Mouse (Mus musculus): Measurements from ENCODE around the gene Mef2c. TPM values are rescaled to one million over a fixed set of nuclear protein-coding genes. Genes with fewer than 3 reads are reported as not detected.

The Mef2c gene
- polyA plus RNA-seq, 1 experiment from 2014 or later: 114 TPM

- H3K4me3 ChIP-seq (ENCODE audit: control insufficient read depth in 1 of 2, insufficient read depth in 1 of 2, low read depth in 1 of 2, low read length in 2 of 2): peak overlapping the region; percentile 56 to 98
- peak overlapping the region; percentile 96 to 97 for H3K27ac ChIP-seq (replicated peaks in 1 of 2; ENCODE audit: control insufficient read depth in 1 of 2, insufficient read depth in 1 of 2, low read depth in 2 of 2, low read length in 2 of 2)
These were observed 21.3 kb downstream of the Mef2c start for GRCm38 (mm10) chr13:83524902-83525715.

DNA sequence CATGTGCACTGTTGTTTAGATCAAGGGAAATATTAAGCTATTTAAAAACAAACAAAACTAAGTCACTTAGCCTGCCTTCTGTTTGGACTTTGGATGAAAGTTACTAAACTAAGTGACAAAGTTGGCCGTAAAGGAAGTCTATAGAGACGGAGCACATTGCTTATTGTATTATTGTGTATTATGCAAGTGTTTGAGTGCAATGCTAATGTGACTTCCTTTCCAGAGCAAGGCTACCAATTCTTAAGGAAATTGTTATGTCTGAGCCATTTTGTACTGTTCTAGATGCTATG lies 21.8 kb downstream of the Mef2c start:
- no peaks in the 10 kb centered on the region for H3K36me3 ChIP-seq (ENCODE audit: control insufficient read depth, insufficient read depth, low read length)
- no peaks in the 10 kb centered on the region for H3K27me3 ChIP-seq (ENCODE audit: control insufficient read depth, insufficient read depth, low read length)
- WGBS: 5% methylated on average over 2 of the region's 2 CpGs

More at GRCm38 (mm10) chr13:83524902-83525715, 21.3 kb downstream of the Mef2c start:
- H3K4me1 ChIP-seq (ENCODE audit: control insufficient read depth in 2 of 2, insufficient read depth in 2 of 2, low read length in 2 of 2): peaks cover 2 to 5% of the 10 kb centered on the region in 2 experiments; a peak in 2 of 4 replicates
- peak overlapping the region; percentile 87 for H3K9ac ChIP-seq (ENCODE audit: low read length)
- H3K4me2 ChIP-seq (ENCODE audit: low read length): peak overlapping the region; percentile 64
- H3K9me3 ChIP-seq (ENCODE audit: control insufficient read depth, low read length): no peaks in the 10 kb centered on the region
- H3K36me3 ChIP-seq (ENCODE audit: control insufficient read depth, insufficient read depth, low read length): no peaks in the 10 kb centered on the region
- no peak for ATAC-seq (ENCODE audit: insufficient number of reproducible peaks, insufficient read depth, low FRiP score, low read depth)
- H3K27me3 ChIP-seq (ENCODE audit: control insufficient read depth, insufficient read depth, low read length): no peaks in the 10 kb centered on the region
- WGBS: 2% methylated on average over 7 of the region's 7 CpGs

DNA sequence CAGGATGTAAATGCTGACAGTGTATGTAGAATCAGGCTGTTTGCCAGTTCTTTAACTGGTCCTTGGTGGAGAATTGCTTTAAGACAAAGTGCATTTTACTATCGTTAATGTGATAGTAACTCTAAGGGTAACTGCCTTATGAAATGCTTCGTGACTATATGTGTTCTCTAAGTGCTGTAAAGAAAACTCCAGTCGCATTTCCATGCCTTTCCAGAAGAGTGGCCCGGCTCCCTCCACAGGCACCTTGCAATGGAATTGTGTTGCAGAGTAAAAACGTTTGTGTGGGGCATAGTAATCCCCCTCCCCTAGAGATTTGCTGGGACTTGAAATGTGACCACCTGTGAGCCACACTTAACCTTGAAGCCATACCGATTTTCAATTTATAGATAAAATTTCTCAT lies 22.2 kb downstream of the Mef2c start:
- 7% methylated on average over 6 of the region's 6 CpGs for WGBS

More for the DNA sequence above, 21.8 kb downstream of the Mef2c start:
- Histone ChIP-seq H3K4me2 (ENCODE audit: low read length) (peak overlapping the region; percentile 64), H3K9ac (ENCODE audit: low read length) (peak overlapping the region; percentile 87), H3K4me3 (ENCODE audit: control insufficient read depth in 1 of 2, insufficient read depth in 1 of 2, low read depth in 1 of 2, low read length in 2 of 2) (peak overlapping the region; percentile 56 to 98), H3K27ac (replicated peaks in 1 of 2; ENCODE audit: control insufficient read depth in 1 of 2, insufficient read depth in 1 of 2, low read depth in 2 of 2, low read length in 2 of 2) (peak overlapping the region; percentile 96 to 97), H3K4me1 (ENCODE audit: control insufficient read depth in 2 of 2, insufficient read depth in 2 of 2, low read length in 2 of 2) (peaks cover 2 to 7% of the 10 kb centered on the region in 2 experiments; a peak in 2 of 4 replicates), H3K9me3 (ENCODE audit: control insufficient read depth, low read length) (no peaks in the 10 kb centered on the region)
- ATAC-seq (ENCODE audit: insufficient number of reproducible peaks, insufficient read depth, low FRiP score, low read depth): no peak

DNA sequence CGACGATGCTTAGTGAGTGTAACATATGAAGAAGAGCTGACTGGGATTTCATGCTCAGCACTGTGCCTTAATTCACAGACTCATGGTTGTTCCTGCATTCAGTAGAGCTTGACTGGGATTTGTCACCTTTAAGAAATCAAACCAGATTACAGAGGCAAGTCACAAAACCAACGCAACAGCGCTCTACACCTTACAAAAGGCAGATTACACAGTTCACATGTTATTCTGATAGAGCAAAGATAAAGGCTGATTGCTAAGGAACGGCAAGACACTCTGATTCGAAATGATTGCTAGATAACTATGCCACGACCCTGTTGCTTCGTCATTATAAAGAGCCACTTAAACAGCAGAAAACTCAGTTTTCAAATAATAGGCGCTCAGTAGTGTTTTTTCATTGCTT lies 24.1 kb downstream of the Mef2c start:
- Histone ChIP-seq H3K27ac (replicated peaks in 1 of 2; ENCODE audit: control insufficient read depth in 1 of 2, insufficient read depth in 1 of 2, low read depth in 2 of 2, low read length in 2 of 2) (no peak overlapping the region), H3K9me3 (ENCODE audit: control insufficient read depth, low read length) (no peaks in the 10 kb centered on the region), H3K27me3 (ENCODE audit: control insufficient read depth, insufficient read depth, low read length) (no peaks in the 10 kb centered on the region), H3K36me3 (ENCODE audit: control insufficient read depth, insufficient read depth, low read length) (no peaks in the 10 kb centered on the region), H3K4me2 (ENCODE audit: low read length) (peak overlapping the region; percentile 54), H3K4me3 (ENCODE audit: control insufficient read depth in 1 of 2, insufficient read depth in 1 of 2, low read depth in 1 of 2, low read length in 2 of 2) (peak overlapping the region in 1 of 2 experiments; percentile 19; a peak in 2 of 4 replicates), H3K9ac (ENCODE audit: low read length) (peak overlapping the region; percentile 22; the same call in 1 of the 2 replicates), H3K4me1 (ENCODE audit: control insufficient read depth in 2 of 2, insufficient read depth in 2 of 2, low read length in 2 of 2) (peaks cover 2 to 11% of the 10 kb centered on the region in 2 experiments; a peak in 2 of 4 replicates)
- no peak for ATAC-seq (ENCODE audit: insufficient number of reproducible peaks, insufficient read depth, low FRiP score, low read depth)
- 33% methylated on average over 9 of the region's 9 CpGs for WGBS

More for the DNA sequence above, 22.2 kb downstream of the Mef2c start:
- peak overlapping the region; percentile 64 for H3K4me2 ChIP-seq (ENCODE audit: low read length)
- peaks cover 2 to 7% of the 10 kb centered on the region in 2 experiments; a peak in 2 of 4 replicates for H3K4me1 ChIP-seq (ENCODE audit: control insufficient read depth in 2 of 2, insufficient read depth in 2 of 2, low read length in 2 of 2)
- H3K27me3 ChIP-seq (ENCODE audit: control insufficient read depth, insufficient read depth, low read length): no peaks in the 10 kb centered on the region
- no peak for ATAC-seq (ENCODE audit: insufficient number of reproducible peaks, insufficient read depth, low FRiP score, low read depth)
- H3K4me3 ChIP-seq (ENCODE audit: control insufficient read depth in 1 of 2, insufficient read depth in 1 of 2, low read depth in 1 of 2, low read length in 2 of 2): peak overlapping the region; percentile 56 to 98
- no peaks in the 10 kb centered on the region for H3K9me3 ChIP-seq (ENCODE audit: control insufficient read depth, low read length)
- no peaks in the 10 kb centered on the region for H3K36me3 ChIP-seq (ENCODE audit: control insufficient read depth, insufficient read depth, low read length)
- peak overlapping the region in 1 of 2 experiments; percentile 96; a peak in 3 of 4 replicates for H3K27ac ChIP-seq (replicated peaks in 1 of 2; ENCODE audit: control insufficient read depth in 1 of 2, insufficient read depth in 1 of 2, low read depth in 2 of 2, low read length in 2 of 2)
- peak overlapping the region; percentile 87 for H3K9ac ChIP-seq (ENCODE audit: low read length)

GRCm38 (mm10) chr13:83529729-83530314 lies 26.0 kb downstream of the Mef2c start:
- peaks cover 2 to 8% of the 10 kb centered on the region in 2 experiments; a peak in 2 of 4 replicates for H3K4me1 ChIP-seq (ENCODE audit: control insufficient read depth in 2 of 2, insufficient read depth in 2 of 2, low read length in 2 of 2)
- no peaks in the 10 kb centered on the region for H3K27me3 ChIP-seq (ENCODE audit: control insufficient read depth, insufficient read depth, low read length)
- H3K27ac ChIP-seq (replicated peaks in 1 of 2; ENCODE audit: control insufficient read depth in 1 of 2, insufficient read depth in 1 of 2, low read depth in 2 of 2, low read length in 2 of 2): peak overlapping the region in 1 of 2 experiments; percentile 49; a peak in 2 of 4 replicates
- 0 out of 2 replicates have a peak overlapping the region, but pooled peaks have one; percentile 5 for H3K9ac ChIP-seq (ENCODE audit: low read length)
- peak overlapping the region; percentile 51 for H3K4me2 ChIP-seq (ENCODE audit: low read length)
- no peaks in the 10 kb centered on the region for H3K36me3 ChIP-seq (ENCODE audit: control insufficient read depth, insufficient read depth, low read length)
- ATAC-seq (ENCODE audit: insufficient number of reproducible peaks, insufficient read depth, low FRiP score, low read depth): no peak
- no peaks in the 10 kb centered on the region for H3K9me3 ChIP-seq (ENCODE audit: control insufficient read depth, low read length)
- peak overlapping the region in 1 of 2 experiments; percentile 0; a peak in 2 of 4 replicates for H3K4me3 ChIP-seq (ENCODE audit: control insufficient read depth in 1 of 2, insufficient read depth in 1 of 2, low read depth in 1 of 2, low read length in 2 of 2)
- WGBS: 53% methylated on average over 8 of the region's 8 CpGs

DNA sequence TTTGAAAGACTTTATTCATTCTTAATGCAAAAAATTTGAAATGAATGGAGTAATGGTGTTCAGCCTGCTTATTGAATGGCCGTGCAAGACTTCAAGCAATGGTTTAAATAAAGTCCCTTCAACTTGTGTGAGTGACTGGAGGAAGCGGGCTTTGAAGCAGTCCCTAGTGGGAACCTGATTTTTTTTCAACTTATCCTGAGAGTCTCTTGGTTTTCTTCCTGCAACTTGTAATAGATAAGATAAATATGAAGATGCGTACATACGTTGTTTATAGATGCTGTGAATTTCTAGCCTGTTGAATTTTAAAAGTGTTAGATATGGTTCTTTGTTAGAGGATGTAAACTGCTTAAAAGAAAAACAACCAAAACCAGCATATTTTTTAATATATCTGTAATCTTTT lies 27.1 kb downstream of the Mef2c start:
- Histone ChIP-seq H3K9ac (ENCODE audit: low read length) (no peak overlapping the region), H3K4me2 (ENCODE audit: low read length) (no peak overlapping the region), H3K4me3 (ENCODE audit: control insufficient read depth in 1 of 2, insufficient read depth in 1 of 2, low read depth in 1 of 2, low read length in 2 of 2) (no peak overlapping the region), H3K27me3 (ENCODE audit: control insufficient read depth, insufficient read depth, low read length) (no peaks in the 10 kb centered on the region), H3K36me3 (ENCODE audit: control insufficient read depth, insufficient read depth, low read length) (no peaks in the 10 kb centered on the region), H3K4me1 (ENCODE audit: control insufficient read depth in 2 of 2, insufficient read depth in 2 of 2, low read length in 2 of 2) (peaks cover 2 to 8% of the 10 kb centered on the region in 2 experiments; a peak in 2 of 4 replicates), H3K27ac (replicated peaks in 1 of 2; ENCODE audit: control insufficient read depth in 1 of 2, insufficient read depth in 1 of 2, low read depth in 2 of 2, low read length in 2 of 2) (no peak overlapping the region), H3K9me3 (ENCODE audit: control insufficient read depth, low read length) (no peaks in the 10 kb centered on the region)
- 45% methylated on average over 4 of the region's 4 CpGs for WGBS
- no peak for ATAC-seq (ENCODE audit: insufficient number of reproducible peaks, insufficient read depth, low FRiP score, low read depth)

DNA sequence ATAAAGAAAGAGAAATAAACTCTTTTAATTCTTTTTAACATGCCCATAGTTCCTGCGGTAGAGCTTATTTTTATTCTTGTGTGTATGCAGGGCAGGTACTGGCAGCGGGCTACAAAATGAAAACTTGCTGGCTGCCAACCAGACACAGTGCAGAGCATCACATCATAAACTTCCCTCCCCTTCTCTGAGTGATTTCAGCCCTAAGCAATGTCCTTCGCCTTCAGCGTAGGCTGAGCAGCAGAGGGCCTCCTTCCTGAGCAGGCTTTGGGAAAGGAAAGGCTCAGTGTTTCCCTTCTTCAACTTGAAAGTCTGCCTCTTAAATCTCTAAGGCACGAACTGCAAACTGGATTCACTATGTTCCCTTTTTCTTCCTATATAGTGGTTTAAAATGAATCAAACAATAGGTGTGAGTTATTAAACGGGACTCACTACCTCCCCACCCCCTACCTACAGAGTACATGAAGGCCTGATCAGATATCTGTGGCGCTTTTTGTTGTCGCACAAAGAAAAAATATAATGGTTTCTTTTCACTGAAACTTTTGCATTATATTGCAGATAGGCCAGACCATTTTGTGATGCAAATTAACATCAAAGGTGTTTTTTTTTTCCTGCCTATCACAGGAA lies 28.2 kb downstream of the Mef2c start:
- Histone ChIP-seq H3K27ac (replicated peaks in 1 of 2; ENCODE audit: control insufficient read depth in 1 of 2, insufficient read depth in 1 of 2, low read depth in 2 of 2, low read length in 2 of 2) (peak overlapping the region; percentile 59 to 81), H3K4me1 (ENCODE audit: control insufficient read depth in 2 of 2, insufficient read depth in 2 of 2, low read length in 2 of 2) (peaks cover 2 to 10% of the 10 kb centered on the region in 2 experiments; a peak in 3 of 4 replicates), H3K27me3 (ENCODE audit: control insufficient read depth, insufficient read depth, low read length) (no peaks in the 10 kb centered on the region), H3K9ac (ENCODE audit: low read length) (peak overlapping the region; percentile 52; the same call in 1 of the 2 replicates), H3K4me2 (ENCODE audit: low read length) (peak overlapping the region; percentile 59), H3K36me3 (ENCODE audit: control insufficient read depth, insufficient read depth, low read length) (no peaks in the 10 kb centered on the region), H3K9me3 (ENCODE audit: control insufficient read depth, low read length) (no peaks in the 10 kb centered on the region), H3K4me3 (ENCODE audit: control insufficient read depth in 1 of 2, insufficient read depth in 1 of 2, low read depth in 1 of 2, low read length in 2 of 2) (0 out of 4 replicates have a peak overlapping the region, but pooled peaks have one; percentile 9)
- WGBS: 19% methylated on average over 8 of the region's 8 CpGs
- ATAC-seq (ENCODE audit: insufficient number of reproducible peaks, insufficient read depth, low FRiP score, low read depth): peak; percentile 92
